Mouse (Mus musculus): ENCODE data around the gene Rab35. TPM values are rescaled to one million over a fixed set of nuclear protein-coding genes. Genes with fewer than 3 reads are reported as not detected.

Rab35 gene
- polyA plus RNA-seq, 1 experiment from 2014 or later = 17.9 TPM

GRCm38 (mm10) chr5:115667210-115667609 is 35.5 kb downstream of the Rab35 start:
- Histone ChIP-seq H3K4me1 (ENCODE audit: control insufficient read depth, insufficient read depth, low read length) (no peaks in the 10 kb centered on the region), H3K9ac (ENCODE audit: low read length) (no peak overlapping the region), H3K9me3 (ENCODE audit: control insufficient read depth, low read length) (no peaks in the 10 kb centered on the region), H3K27me3 (ENCODE audit: control insufficient read depth, insufficient read depth, low read length) (no peaks in the 10 kb centered on the region), H3K36me3 (ENCODE audit: control insufficient read depth, insufficient read depth, low read length) (no peaks in the 10 kb centered on the region), H3K27ac (replicated peaks; ENCODE audit: low read depth, low read length) (no peak overlapping the region), H3K4me2 (ENCODE audit: low read depth, severe bottlenecking) (no peak overlapping the region), H3K4me3 (ENCODE audit: low read depth, low read length) (no peak overlapping the region)
- DNase-seq (ENCODE audit: low spot score) = no peak
- WGBS = 79% methylated on average over 8 of the region's 8 CpGs
- ATAC-seq (ENCODE audit: insufficient number of reproducible peaks, low FRiP score, low TSS enrichment, low read depth) = no peak

- DNase-seq (ENCODE audit: low spot score) = no peak
- Histone ChIP-seq H3K4me3 (ENCODE audit: low read depth, low read length) (no peak overlapping the region), H3K4me1 (ENCODE audit: control insufficient read depth, insufficient read depth, low read length) (no peaks in the 10 kb centered on the region), H3K9me3 (ENCODE audit: control insufficient read depth, low read length) (no peaks in the 10 kb centered on the region), H3K27ac (replicated peaks; ENCODE audit: low read depth, low read length) (no peak overlapping the region), H3K4me2 (ENCODE audit: low read depth, severe bottlenecking) (no peak overlapping the region), H3K27me3 (ENCODE audit: control insufficient read depth, insufficient read depth, low read length) (no peaks in the 10 kb centered on the region), H3K36me3 (ENCODE audit: control insufficient read depth, insufficient read depth, low read length) (no peaks in the 10 kb centered on the region), H3K9ac (ENCODE audit: low read length) (no peak overlapping the region)
- 9% methylated on average over 7 of the region's 7 CpGs for WGBS
- ATAC-seq (ENCODE audit: insufficient number of reproducible peaks, low FRiP score, low TSS enrichment, low read depth) = no peak
Measured at GRCm38 (mm10) chr5:115667894-115668293, 36.2 kb downstream of the Rab35 start.

- H3K27ac ChIP-seq (replicated peaks; ENCODE audit: low read depth, low read length) = no peak overlapping the region
- no peaks in the 10 kb centered on the region for H3K4me1 ChIP-seq (ENCODE audit: control insufficient read depth, insufficient read depth, low read length)
Measured at GRCm38 (mm10) chr5:115668986-115669385, 37.3 kb downstream of the Rab35 start.

GRCm38 (mm10) chr5:115669974-115670373 is 38.3 kb downstream of the Rab35 start:
- 88% methylated on average over 11 of the region's 11 CpGs for WGBS
- ATAC-seq (ENCODE audit: insufficient number of reproducible peaks, low FRiP score, low TSS enrichment, low read depth) (no peak), DNase-seq (ENCODE audit: low spot score) (no peak)
- Histone ChIP-seq H3K4me3 (ENCODE audit: low read depth, low read length) (no peak overlapping the region), H3K36me3 (ENCODE audit: control insufficient read depth, insufficient read depth, low read length) (no peaks in the 10 kb centered on the region), H3K4me2 (ENCODE audit: low read depth, severe bottlenecking) (no peak overlapping the region), H3K27ac (replicated peaks; ENCODE audit: low read depth, low read length) (no peak overlapping the region), H3K9me3 (ENCODE audit: control insufficient read depth, low read length) (no peaks in the 10 kb centered on the region), H3K9ac (ENCODE audit: low read length) (no peak overlapping the region), H3K27me3 (ENCODE audit: control insufficient read depth, insufficient read depth, low read length) (no peaks in the 10 kb centered on the region), H3K4me1 (ENCODE audit: control insufficient read depth, insufficient read depth, low read length) (no peaks in the 10 kb centered on the region)

More at GRCm38 (mm10) chr5:115668986-115669385, 37.3 kb downstream of the Rab35 start:
- ATAC-seq (ENCODE audit: insufficient number of reproducible peaks, low FRiP score, low TSS enrichment, low read depth) = no peak
- H3K4me2 ChIP-seq (ENCODE audit: low read depth, severe bottlenecking) = no peak overlapping the region
- 87% methylated on average over 12 of the region's 12 CpGs for WGBS
- no peak overlapping the region for H3K4me3 ChIP-seq (ENCODE audit: low read depth, low read length)
- no peak overlapping the region for H3K9ac ChIP-seq (ENCODE audit: low read length)
- no peaks in the 10 kb centered on the region for H3K27me3 ChIP-seq (ENCODE audit: control insufficient read depth, insufficient read depth, low read length)
- DNase-seq (ENCODE audit: low spot score) = no peak
- H3K9me3 ChIP-seq (ENCODE audit: control insufficient read depth, low read length) = no peaks in the 10 kb centered on the region
- no peaks in the 10 kb centered on the region for H3K36me3 ChIP-seq (ENCODE audit: control insufficient read depth, insufficient read depth, low read length)

- Histone ChIP-seq H3K4me3 (ENCODE audit: low read depth, low read length) (no peak overlapping the region), H3K27me3 (ENCODE audit: control insufficient read depth, insufficient read depth, low read length) (no peaks in the 10 kb centered on the region), H3K4me2 (ENCODE audit: low read depth, severe bottlenecking) (no peak overlapping the region), H3K4me1 (ENCODE audit: control insufficient read depth, insufficient read depth, low read length) (no peaks in the 10 kb centered on the region), H3K36me3 (ENCODE audit: control insufficient read depth, insufficient read depth, low read length) (no peaks in the 10 kb centered on the region), H3K9ac (ENCODE audit: low read length) (no peak overlapping the region), H3K9me3 (ENCODE audit: control insufficient read depth, low read length) (no peaks in the 10 kb centered on the region), H3K27ac (replicated peaks; ENCODE audit: low read depth, low read length) (no peak overlapping the region)
- 67% methylated on average over 2 of the region's 2 CpGs for WGBS
- ATAC-seq (ENCODE audit: insufficient number of reproducible peaks, low FRiP score, low TSS enrichment, low read depth) (no peak), DNase-seq (ENCODE audit: low spot score) (no peak)
Measured at GRCm38 (mm10) chr5:115670406-115670805, 38.7 kb downstream of the Rab35 start.

GRCm38 (mm10) chr5:115671846-115672245 is 40.1 kb downstream of the Rab35 start:
- no peaks in the 10 kb centered on the region for H3K27me3 ChIP-seq (ENCODE audit: control insufficient read depth, insufficient read depth, low read length)
- 68% methylated on average over 8 of the region's 8 CpGs for WGBS
- H3K4me2 ChIP-seq (ENCODE audit: low read depth, severe bottlenecking) = no peak overlapping the region
- H3K4me3 ChIP-seq (ENCODE audit: low read depth, low read length) = no peak overlapping the region
- no peaks in the 10 kb centered on the region for H3K4me1 ChIP-seq (ENCODE audit: control insufficient read depth, insufficient read depth, low read length)
- ATAC-seq (ENCODE audit: insufficient number of reproducible peaks, low FRiP score, low TSS enrichment, low read depth) (no peak), DNase-seq (ENCODE audit: low spot score) (no peak)
- H3K36me3 ChIP-seq (ENCODE audit: control insufficient read depth, insufficient read depth, low read length) = no peaks in the 10 kb centered on the region
- H3K27ac ChIP-seq (replicated peaks; ENCODE audit: low read depth, low read length) = no peak overlapping the region
- H3K9me3 ChIP-seq (ENCODE audit: control insufficient read depth, low read length) = no peaks in the 10 kb centered on the region
- H3K9ac ChIP-seq (ENCODE audit: low read length) = no peak overlapping the region

GRCm38 (mm10) chr5:115685126-115685525 is 53.4 kb downstream of the Rab35 start:
- WGBS = 91% methylated on average over 10 of the region's 10 CpGs
- H3K9ac ChIP-seq (ENCODE audit: low read length) = no peak overlapping the region
- H3K36me3 ChIP-seq (ENCODE audit: control insufficient read depth, insufficient read depth, low read length) = no peaks in the 10 kb centered on the region
- H3K4me2 ChIP-seq (ENCODE audit: low read depth, severe bottlenecking) = no peak overlapping the region
- no peak for ATAC-seq (ENCODE audit: insufficient number of reproducible peaks, low FRiP score, low TSS enrichment, low read depth)
- no peak overlapping the region for H3K4me3 ChIP-seq (ENCODE audit: low read depth, low read length)
- no peak overlapping the region for H3K27ac ChIP-seq (replicated peaks; ENCODE audit: low read depth, low read length)
- no peaks in the 10 kb centered on the region for H3K27me3 ChIP-seq (ENCODE audit: control insufficient read depth, insufficient read depth, low read length)
- H3K4me1 ChIP-seq (ENCODE audit: control insufficient read depth, insufficient read depth, low read length) = no peaks in the 10 kb centered on the region
- H3K9me3 ChIP-seq (ENCODE audit: control insufficient read depth, low read length) = no peaks in the 10 kb centered on the region
- DNase-seq (ENCODE audit: low spot score) = no peak

- WGBS = 57% methylated on average over 7 of the region's 7 CpGs
- Histone ChIP-seq H3K4me2 (ENCODE audit: low read depth, severe bottlenecking) (no peak overlapping the region), H3K27ac (replicated peaks; ENCODE audit: low read depth, low read length) (no peak overlapping the region), H3K9me3 (ENCODE audit: control insufficient read depth, low read length) (no peaks in the 10 kb centered on the region), H3K36me3 (ENCODE audit: control insufficient read depth, insufficient read depth, low read length) (no peaks in the 10 kb centered on the region), H3K9ac (ENCODE audit: low read length) (no peak overlapping the region), H3K27me3 (ENCODE audit: control insufficient read depth, insufficient read depth, low read length) (no peaks in the 10 kb centered on the region), H3K4me1 (ENCODE audit: control insufficient read depth, insufficient read depth, low read length) (no peaks in the 10 kb centered on the region), H3K4me3 (ENCODE audit: low read depth, low read length) (no peak overlapping the region)
- ATAC-seq (ENCODE audit: insufficient number of reproducible peaks, low FRiP score, low TSS enrichment, low read depth) = no peak
- DNase-seq (ENCODE audit: low spot score) = no peak
Measured at GRCm38 (mm10) chr5:115686716-115687115, 55.0 kb downstream of the Rab35 start.

GRCm38 (mm10) chr5:115693271-115693670 is 61.6 kb downstream of the Rab35 start:
- DNase-seq (ENCODE audit: low spot score) (no peak), ATAC-seq (ENCODE audit: insufficient number of reproducible peaks, low FRiP score, low TSS enrichment, low read depth) (no peak)
- no peak overlapping the region for H3K4me2 ChIP-seq (ENCODE audit: low read depth, severe bottlenecking)
- H3K36me3 ChIP-seq (ENCODE audit: control insufficient read depth, insufficient read depth, low read length) = no peaks in the 10 kb centered on the region
- WGBS = 71% methylated on average over 3 of the region's 3 CpGs
- no peak overlapping the region for H3K4me3 ChIP-seq (ENCODE audit: low read depth, low read length)
- H3K9me3 ChIP-seq (ENCODE audit: control insufficient read depth, low read length) = no peaks in the 10 kb centered on the region
- H3K9ac ChIP-seq (ENCODE audit: low read length) = no peak overlapping the region
- no peak overlapping the region for H3K27ac ChIP-seq (replicated peaks; ENCODE audit: low read depth, low read length)
- no peaks in the 10 kb centered on the region for H3K27me3 ChIP-seq (ENCODE audit: control insufficient read depth, insufficient read depth, low read length)
- no peaks in the 10 kb centered on the region for H3K4me1 ChIP-seq (ENCODE audit: control insufficient read depth, insufficient read depth, low read length)

Data from limb, embryonic 11.5 days (tissue).